Mouse (Mus musculus) hindbrain, embryonic 14.5 days (tissue): Measurements from ENCODE around the gene Pcgf1. TPM values are rescaled to one million over a fixed set of nuclear protein-coding genes. Genes with fewer than 3 reads are reported as not detected.

ENCODE experiments used
- ATAC-seq: fragments of 200-750 bp; cut with Nextera tagmentation; 2 replicates; pipeline ENCODE4 v1.8.0; 2017; ENCODE audit warnings: moderate number of reproducible peaks, mild to moderate bottlenecking, moderate TSS enrichment, moderate library complexity; ENCODE audit not compliant: low FRiP score
- DNase-seq: peaks from one replicate; pipeline ENCODE4 v3.0.0-alpha.2; 2015; ENCODE audit warnings: low spot score
- H3K27ac ChIP-seq: fragments of 300-500 bp; sonication (generic); 2 replicates; pipeline ENCODE4 v1.5.1; 2014; ENCODE audit warnings: mild to moderate bottlenecking, moderate library complexity
- H3K27me3 ChIP-seq: fragments of 300-500 bp; sonication (generic); 2 replicates; pipeline ENCODE4 v1.6.1; 2014; ENCODE audit warnings: mild to moderate bottlenecking, low read length, mixed read lengths; ENCODE audit not compliant: control insufficient read depth, insufficient read depth
- H3K36me3 ChIP-seq: fragments of 300-500 bp; sonication (generic); replicated peaks from 2 replicates; pipeline ENCODE4 v1.6.1; 2014; ENCODE audit not compliant: control insufficient read depth, insufficient read depth
- H3K4me1 ChIP-seq: fragments of 300-500 bp; sonication (generic); replicated peaks from 2 replicates; pipeline ENCODE4 v1.6.1; 2014; ENCODE audit warnings: antibody characterized with exemption, low read length, mixed read lengths; ENCODE audit not compliant: control insufficient read depth, insufficient read depth
- H3K4me2 ChIP-seq: fragments of 300-500 bp; sonication (generic); replicated peaks from 2 replicates; pipeline ENCODE4 v1.6.1; 2014; ENCODE audit warnings: mild to moderate bottlenecking, moderate library complexity
- H3K4me3 ChIP-seq: fragments of 300-500 bp; sonication (generic); replicated peaks from 2 replicates; pipeline ENCODE4 v1.5.1; 2014; ENCODE audit warnings: mild to moderate bottlenecking, low read length
- H3K9ac ChIP-seq: fragments of 300-500 bp; sonication (generic); 2 replicates; pipeline ENCODE4 v1.6.1; 2014
- H3K9me3 ChIP-seq: fragments of 300-500 bp; sonication (generic); 2 replicates; pipeline ENCODE4 v1.6.1; 2016; ENCODE audit warnings: low read length; ENCODE audit not compliant: control insufficient read depth
- WGBS: fragments of 180-500 bp; shearing (Covaris S2); extraction: QIAGEN DNeasy Blood & Tissue Kit; methylation state at CpG from one replicate; pipeline ENCODE4 v1.1.7; 2014; 5-methylcytosine and 5-hydroxymethylcytosine counted together
- polyA plus RNA-seq: library from polyadenylated mRNA; unstranded; fragments of >200 nt; fragmentation: Nextera tagmentation; extraction: Ambion mirVana; gene quantifications from 2 replicates; pipeline ENCODE4 v1.2.1, GENCODE M21; 2014

Pcgf1 gene
- polyA plus RNA-seq, 1 experiment from 2014 or later = 36.7 TPM

- peak within 1 kb of the TSS; percentile 93 for H3K9ac ChIP-seq
- H3K27me3 ChIP-seq = no peaks in the 10 kb centered on the region
- under 1% methylated on average over 50 of the region's 50 CpGs for WGBS
- H3K9me3 ChIP-seq = no peaks in the 10 kb centered on the region
- H3K27ac ChIP-seq = peak within 1 kb of the TSS; percentile 87
- peak within 1 kb of the TSS; percentile 85 for H3K4me2 ChIP-seq
- peak within 1 kb of the TSS; percentile 95 for H3K4me3 ChIP-seq
- H3K36me3 ChIP-seq = peaks cover 28% of the 10 kb centered on the region
- ATAC-seq = peak; percentile 11
- H3K4me1 ChIP-seq = peaks cover 23% of the 10 kb centered on the region
- DNase-seq = no peak
Measured at GRCm38 (mm10) chr6:83054871-83055431, 22.7 kb upstream of the Pcgf1 start, which contains the start of gene Htra2. Gene Htra2 (minus strand): TSS chr6:83055273.

- Histone ChIP-seq H3K27me3 (peaks cover 22% of the 10 kb centered on the region), H3K4me2 (no peak within 1 kb of the TSS), H3K27ac (no peak within 1 kb of the TSS), H3K4me1 (peaks cover 19% of the 10 kb centered on the region), H3K9me3 (no peaks in the 10 kb centered on the region), H3K9ac (no peak within 1 kb of the TSS), H3K36me3 (peaks cover 12% of the 10 kb centered on the region), H3K4me3 (no peak within 1 kb of the TSS)
- DNase-seq = no peak
- WGBS = 59% methylated on average over 3 of the region's 3 CpGs
- ATAC-seq = no peak
Measured at GRCm38 (mm10) chr6:83057790-83058189, 19.9 kb upstream of the Pcgf1 start, which contains the start of gene Dqx1. Gene Dqx1 (plus strand): TSS chr6:83057844.

GRCm38 (mm10) chr6:83058725-83059124 lies 18.9 kb upstream of the Pcgf1 start:
- Histone ChIP-seq H3K27ac (no peak overlapping the region), H3K4me2 (no peak overlapping the region), H3K9me3 (no peaks in the 10 kb centered on the region), H3K4me3 (no peak overlapping the region), H3K9ac (no peak overlapping the region), H3K4me1 (peaks cover 11% of the 10 kb centered on the region), H3K27me3 (peaks cover 31% of the 10 kb centered on the region), H3K36me3 (peaks cover 12% of the 10 kb centered on the region)
- DNase-seq (no peak), ATAC-seq (no peak)
- 75% methylated on average over 2 of the region's 2 CpGs for WGBS

GRCm38 (mm10) chr6:83065995-83066394 lies 11.7 kb upstream of the Pcgf1 start:
- Histone ChIP-seq H3K4me3 (no peak overlapping the region), H3K9ac (no peak overlapping the region), H3K4me2 (no peak overlapping the region), H3K27me3 (peaks cover 97% of the 10 kb centered on the region), H3K36me3 (no peaks in the 10 kb centered on the region), H3K27ac (no peak overlapping the region), H3K9me3 (no peaks in the 10 kb centered on the region), H3K4me1 (0 out of 2 replicates have a peak, but pooled peaks cover 12% of the 10 kb centered on the region)
- WGBS = 41% methylated on average over 8 of the region's 8 CpGs
- ATAC-seq = no peak
- DNase-seq = no peak

GRCm38 (mm10) chr6:83066441-83066840 lies 11.2 kb upstream of the Pcgf1 start:
- Histone ChIP-seq H3K4me2 (no peak overlapping the region), H3K4me3 (no peak overlapping the region), H3K27ac (no peak overlapping the region), H3K9me3 (no peaks in the 10 kb centered on the region), H3K9ac (no peak overlapping the region), H3K4me1 (0 out of 2 replicates have a peak, but pooled peaks cover 12% of the 10 kb centered on the region), H3K27me3 (peaks cover 99% of the 10 kb centered on the region), H3K36me3 (no peaks in the 10 kb centered on the region)
- ATAC-seq (no peak), DNase-seq (no peak)
- WGBS = 21% methylated on average over 6 of the region's 6 CpGs

GRCm38 (mm10) chr6:83068221-83068620 lies 9.4 kb upstream of the Pcgf1 start:
- H3K9me3 ChIP-seq = no peaks in the 10 kb centered on the region
- no peak overlapping the region for H3K27ac ChIP-seq
- H3K4me1 ChIP-seq = 0 out of 2 replicates have a peak, but pooled peaks cover 12% of the 10 kb centered on the region
- peak overlapping the region; percentile 16; the same call in 1 of the 2 replicates for H3K4me3 ChIP-seq
- no peak for DNase-seq
- H3K4me2 ChIP-seq = peak overlapping the region; percentile 28; the same call in 1 of the 2 replicates
- peaks cover 99% of the 10 kb centered on the region for H3K27me3 ChIP-seq
- ATAC-seq = no peak
- no peaks in the 10 kb centered on the region for H3K36me3 ChIP-seq
- 4% methylated on average over 8 of the region's 8 CpGs for WGBS
- H3K9ac ChIP-seq = no peak overlapping the region

- Histone ChIP-seq H3K4me2 (peak overlapping the region; percentile 28), H3K9ac (no peak overlapping the region), H3K4me1 (0 out of 2 replicates have a peak, but pooled peaks cover 12% of the 10 kb centered on the region), H3K27me3 (peaks cover 99% of the 10 kb centered on the region), H3K9me3 (no peaks in the 10 kb centered on the region), H3K36me3 (no peaks in the 10 kb centered on the region), H3K4me3 (peak overlapping the region; percentile 16), H3K27ac (no peak overlapping the region)
- ATAC-seq = no peak
- under 1% methylated on average over 67 of the region's 81 CpGs for WGBS
- no peak for DNase-seq
Measured at GRCm38 (mm10) chr6:83068706-83069487, 8.8 kb upstream of the Pcgf1 start.

DNA sequence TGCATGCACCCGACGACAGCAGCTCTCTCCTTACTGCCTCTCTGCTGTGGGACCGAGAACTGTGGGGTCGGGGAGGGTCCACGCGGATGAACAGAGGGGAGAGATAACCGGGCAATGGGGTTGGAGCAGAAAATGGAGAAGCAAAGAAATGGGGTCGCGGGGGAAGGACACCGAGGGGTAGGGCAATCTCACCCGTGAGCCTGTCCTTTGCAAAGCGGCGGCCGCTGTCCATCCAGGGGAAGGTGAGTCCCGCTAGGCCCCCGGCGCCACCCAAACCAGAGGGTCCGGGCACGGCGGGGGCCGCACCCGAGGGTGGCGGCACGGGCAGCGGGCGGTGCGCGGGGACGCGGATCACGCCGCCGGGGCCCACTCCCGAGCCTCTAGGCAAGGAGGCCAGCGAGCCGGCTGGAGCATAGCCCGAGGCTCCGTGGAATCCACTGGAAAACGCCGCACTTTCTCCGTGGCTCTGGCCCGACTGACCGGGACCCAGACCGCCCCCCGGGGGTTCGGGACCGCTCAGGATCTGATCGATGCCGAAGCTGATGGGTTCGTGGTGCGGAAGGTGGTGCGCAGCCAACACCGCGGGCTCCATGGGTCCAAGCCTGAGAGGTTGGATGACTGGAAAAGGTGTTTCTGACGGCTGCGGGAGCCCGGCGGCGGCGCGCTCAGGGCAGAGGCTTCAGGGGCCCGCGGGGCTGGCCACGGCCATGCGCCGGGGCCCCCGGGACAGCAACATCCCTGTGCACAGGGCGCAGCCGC lies 8.0 kb upstream of the Pcgf1 start:
- Histone ChIP-seq H3K27ac (no peak overlapping the region), H3K4me2 (0 out of 2 replicates have a peak overlapping the region, but pooled peaks have one; percentile 12), H3K4me3 (peak overlapping the region; percentile 18), H3K36me3 (no peaks in the 10 kb centered on the region), H3K9me3 (no peaks in the 10 kb centered on the region), H3K27me3 (peaks cover 99% of the 10 kb centered on the region), H3K4me1 (0 out of 2 replicates have a peak, but pooled peaks cover 12% of the 10 kb centered on the region), H3K9ac (no peak overlapping the region)
- DNase-seq (no peak), ATAC-seq (no peak)
- 1% methylated on average over 68 of the region's 69 CpGs for WGBS

- H3K4me1 ChIP-seq = 0 out of 2 replicates have a peak, but pooled peaks cover 12% of the 10 kb centered on the region
- H3K9me3 ChIP-seq = no peaks in the 10 kb centered on the region
- peak within 1 kb of the TSS; percentile 18 for H3K4me3 ChIP-seq
- H3K36me3 ChIP-seq = no peaks in the 10 kb centered on the region
- no peak within 1 kb of the TSS for H3K9ac ChIP-seq
- peaks cover 99% of the 10 kb centered on the region for H3K27me3 ChIP-seq
- ATAC-seq (no peak), DNase-seq (no peak)
- H3K4me2 ChIP-seq = peak within 1 kb of the TSS; percentile 28
- no peak within 1 kb of the TSS for H3K27ac ChIP-seq
- 1% methylated on average over 10 of the region's 10 CpGs for WGBS
Measured at GRCm38 (mm10) chr6:83070247-83070310, 7.6 kb upstream of the Pcgf1 start, which contains the start of gene Tlx2. Gene Tlx2 (minus strand): TSS chr6:83070293.
